Mouse (Mus musculus) embryonic stem cell, embryonic (primary cell): ENCODE results near the gene Olfr1211.

ENCODE experiments used
- CTCF ChIA-PET, 4 experiments: fragments of 300-600 bp in 2 of 4; fragments of 350-600 bp in 2 of 4; sonication (Branson Sonifier 250); formaldehyde crosslinking; loops; one replicate each; lab custom pipeline; 2022; ENCODE audit warnings: inconsistent platforms in 2 of 4; lab: Charles Lee
- POLR2A ChIA-PET, 4 experiments: fragments of 300-600 bp in 2 of 4; fragments of 350-600 bp in 2 of 4; sonication (Branson Sonifier 250); formaldehyde crosslinking; loops; one replicate each; lab custom pipeline; 2022; ENCODE audit warnings: antibody characterized with exemption in 4 of 4, inconsistent platforms in 1 of 4; lab: Charles Lee

The Olfr1211 gene

GRCm38 (mm10) chr2:88938011-88938410 lies at the start of gene Olfr1211:
Gene Olfr1211, minus strand, starts transcription at chr2:88938111.
- ChIA-PET CTCF (no interaction called here), POLR2A (no interaction called here)

DNA sequence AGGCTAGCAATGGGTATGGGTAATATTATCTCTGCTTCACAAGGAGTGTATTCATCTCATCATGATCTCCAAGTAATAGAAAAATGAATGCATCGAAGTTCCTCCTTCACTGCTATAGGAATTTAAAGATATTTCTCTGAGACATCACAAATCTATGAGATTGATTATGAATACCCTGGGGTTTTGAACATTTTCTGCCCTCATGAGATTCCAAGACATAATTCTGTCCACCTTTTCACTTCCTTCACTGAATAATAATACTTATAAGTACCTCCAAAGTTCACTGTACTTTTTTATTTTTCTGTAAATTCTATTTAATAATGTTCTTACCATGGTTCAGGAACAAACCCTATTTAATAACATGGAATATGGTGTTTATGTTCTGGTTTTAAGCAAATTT lies 42.3 kb upstream of the Olfr1211 start, which contains the start of gene Gm13762:
Gene Gm13762, minus strand, starts transcription at position 101 of the 400 bp plus-strand sequence.
- POLR2A ChIA-PET = no interaction called here
- CTCF ChIA-PET = no interaction called here

GRCm38 (mm10) chr2:88953669-88954068 lies 15.8 kb upstream of the Olfr1211 start, which contains the start of gene Olfr1212:
Gene Olfr1212, plus strand, starts transcription at chr2:88953969.
- CTCF ChIA-PET = no interaction called here
- POLR2A ChIA-PET = no interaction called here

- ChIA-PET CTCF (no interaction called here), POLR2A (no interaction called here)
Measured at GRCm38 (mm10) chr2:88915057-88915456, 22.9 kb downstream of the Olfr1211 start, which contains the start of gene Olfr1209. Gene Olfr1209, minus strand, starts transcription at chr2:88915157.

DNA sequence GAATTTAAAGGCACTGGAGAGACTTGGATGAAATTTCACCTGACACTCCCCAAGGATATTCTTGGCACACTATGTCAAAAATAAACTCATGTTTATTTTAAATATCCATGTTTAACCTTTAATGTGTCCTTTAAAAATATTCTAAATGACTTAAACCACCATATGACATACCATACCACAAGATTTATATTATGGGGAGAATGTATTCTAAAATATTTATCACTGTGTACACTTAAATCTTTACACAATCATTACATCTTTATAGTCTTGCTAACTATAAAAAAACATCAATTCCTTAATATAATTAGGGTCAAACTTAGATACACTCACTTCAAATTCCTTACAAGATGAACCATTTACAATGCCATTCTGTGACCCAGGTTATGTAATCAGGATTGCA lies 35.7 kb downstream of the Olfr1211 start, which contains the start of gene Olfr1208:
Gene Olfr1208, minus strand, starts transcription at position 101 of the 400 bp plus-strand sequence.
- POLR2A ChIA-PET = no interaction called here
- CTCF ChIA-PET = no interaction called here
